Mouse (Mus musculus) cerebellum, adult 18-20 months (tissue): ENCODE results near the gene Col28a1.
A peak's percentile ranks its signal among the peaks of the same experiment; 100 is the strongest.

Source experiments
- DNase-seq, 2 experiments: peaks; one replicate each; pipeline ENCODE4 v3.0.0; 2021

The Col28a1 gene

GRCm38 (mm10) chr6:8118577-8118976, 73.8 kb downstream of the Col28a1 start:
- DNase-seq, result no peak

DNA sequence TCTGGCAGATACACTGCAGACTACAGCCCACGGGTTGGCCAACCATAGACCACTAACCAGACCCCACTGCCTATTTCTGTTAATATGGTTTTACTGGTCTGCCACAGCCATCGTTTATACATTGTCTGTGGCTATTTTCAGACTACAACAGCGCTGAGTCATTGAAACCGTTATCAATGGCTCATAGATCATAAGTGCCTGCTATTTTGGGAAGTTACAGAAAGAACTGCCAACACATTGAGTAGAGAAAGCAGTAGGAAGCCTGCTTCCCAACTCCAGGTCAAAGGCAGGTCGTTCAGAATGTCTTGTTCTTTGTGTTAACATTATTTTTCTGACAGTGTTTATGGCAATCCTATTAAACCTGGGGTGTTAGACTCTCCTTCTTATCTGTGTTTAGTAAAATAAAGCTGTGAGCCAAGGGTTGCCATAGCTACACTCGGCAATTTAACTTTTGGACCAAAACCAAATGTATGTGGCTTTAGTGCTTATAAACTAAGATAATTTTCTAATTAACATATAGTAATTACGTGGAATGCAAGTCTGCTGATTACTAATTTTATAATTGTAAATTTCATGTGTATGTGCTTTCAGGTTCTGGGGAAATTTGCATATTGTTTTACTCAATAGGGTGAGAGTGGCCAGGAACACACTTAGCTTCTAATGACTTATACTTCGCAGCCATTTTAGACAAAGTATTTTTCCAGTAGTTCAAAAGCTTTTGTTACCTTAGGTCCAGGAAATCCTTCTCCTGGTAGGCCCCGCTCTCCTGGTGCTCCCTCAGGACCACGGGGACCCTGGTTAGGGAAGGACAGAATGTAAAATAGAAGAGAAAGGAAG, 86.3 kb downstream of the Col28a1 start:
- no peak for DNase-seq

DNA sequence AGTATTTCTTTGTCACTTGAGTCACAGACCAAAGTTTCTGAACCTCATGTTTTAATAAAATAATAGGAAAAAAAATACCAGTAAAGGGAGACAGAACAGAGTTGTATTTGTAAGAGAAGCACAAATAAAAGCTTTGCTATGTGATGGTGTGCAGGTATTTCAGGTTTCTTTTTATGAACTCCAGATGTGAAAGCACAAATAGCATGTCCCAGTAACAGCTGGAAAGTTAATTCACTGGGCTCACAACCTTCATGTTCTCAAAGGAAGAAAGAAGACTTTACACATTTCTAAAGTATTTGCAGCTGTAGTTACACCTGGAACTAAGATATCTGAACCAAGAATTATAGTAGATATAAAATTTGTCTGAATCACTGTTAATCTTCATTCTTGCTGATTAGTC, 91.2 kb downstream of the Col28a1 start:
- no peak for DNase-seq

DNA sequence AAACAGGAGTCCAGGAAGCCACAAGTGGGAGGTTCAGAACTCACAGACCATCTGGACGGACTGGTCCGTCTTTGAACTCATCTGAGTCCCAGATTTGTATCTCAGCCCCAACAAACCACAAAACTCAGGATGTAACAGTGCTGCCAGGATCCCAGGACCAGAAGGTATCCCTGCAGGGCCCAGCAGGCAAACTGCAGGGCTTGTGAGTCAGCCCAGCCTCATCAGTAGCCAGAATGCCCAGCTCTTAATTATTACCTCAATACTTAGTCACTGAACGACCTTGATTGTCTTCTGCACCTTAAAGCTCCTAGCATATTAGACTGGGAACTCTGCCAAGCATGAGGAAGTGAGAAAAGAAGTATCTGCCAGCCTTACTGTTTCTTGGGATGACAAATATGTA, 96.6 kb downstream of the Col28a1 start:
- DNase-seq, result peak; percentile 67 to 76

DNA sequence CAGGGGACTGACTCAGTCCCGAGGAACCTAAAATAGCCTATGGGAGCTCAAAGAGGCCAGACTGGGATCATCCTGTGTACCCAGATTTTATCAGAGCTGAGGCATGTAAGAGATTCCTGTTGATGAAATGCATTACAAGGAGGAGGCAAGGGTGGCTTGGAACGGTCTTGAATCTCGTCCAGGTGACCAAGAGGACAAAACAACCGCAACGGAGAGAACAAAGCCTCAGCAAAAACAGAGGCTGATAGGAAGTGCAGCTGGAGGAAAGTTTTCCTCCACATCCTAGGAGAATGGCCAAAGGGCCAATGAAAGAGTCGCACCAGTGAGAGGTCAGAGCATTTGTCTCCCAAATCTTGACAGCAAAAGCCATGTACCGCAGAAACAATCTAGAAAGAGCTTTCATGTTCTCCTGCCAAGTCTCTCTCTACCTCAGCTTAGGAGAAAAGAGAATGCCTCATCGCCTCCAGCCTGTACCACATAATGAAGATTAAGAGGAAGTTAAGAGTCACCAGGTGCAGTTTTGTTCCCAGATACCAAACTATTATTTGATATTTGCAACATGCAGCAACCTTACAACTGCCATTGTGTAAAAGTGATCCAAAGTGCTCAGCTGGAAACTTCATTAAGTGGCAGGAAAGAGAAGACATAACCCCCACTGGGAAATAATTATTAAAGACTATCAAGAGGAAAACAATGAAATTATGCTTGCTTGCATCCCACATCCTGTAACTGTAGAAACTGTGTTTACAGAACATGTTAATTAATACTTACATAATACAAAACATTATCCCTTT, 98.1 kb downstream of the Col28a1 start:
- no peak for DNase-seq

- no peak for DNase-seq
Measured at GRCm38 (mm10) chr6:8093556-8093955, 98.9 kb downstream of the Col28a1 start.

DNA sequence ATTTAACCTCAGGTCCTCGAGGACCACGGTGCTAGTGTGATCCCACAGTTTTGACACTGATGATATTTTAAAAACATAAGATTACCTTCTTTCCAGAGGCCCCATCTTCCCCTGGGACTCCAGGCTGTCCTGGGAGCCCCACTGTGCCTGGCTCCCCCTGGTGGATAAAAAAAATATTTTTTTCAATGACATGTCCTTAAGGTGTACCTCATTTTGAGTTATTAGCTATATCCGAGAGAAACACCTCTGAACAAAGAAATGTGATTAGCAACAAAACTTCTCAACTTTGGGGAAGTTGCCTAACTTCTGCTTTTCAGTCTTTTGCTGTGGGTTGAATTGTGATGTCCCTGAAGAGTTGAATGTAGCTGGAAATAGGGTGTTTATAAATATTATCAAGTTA, 105.6 kb downstream of the Col28a1 start:
- no peak for DNase-seq

GRCm38 (mm10) chr6:8084806-8085205, 107.6 kb downstream of the Col28a1 start:
- no peak for DNase-seq

DNA sequence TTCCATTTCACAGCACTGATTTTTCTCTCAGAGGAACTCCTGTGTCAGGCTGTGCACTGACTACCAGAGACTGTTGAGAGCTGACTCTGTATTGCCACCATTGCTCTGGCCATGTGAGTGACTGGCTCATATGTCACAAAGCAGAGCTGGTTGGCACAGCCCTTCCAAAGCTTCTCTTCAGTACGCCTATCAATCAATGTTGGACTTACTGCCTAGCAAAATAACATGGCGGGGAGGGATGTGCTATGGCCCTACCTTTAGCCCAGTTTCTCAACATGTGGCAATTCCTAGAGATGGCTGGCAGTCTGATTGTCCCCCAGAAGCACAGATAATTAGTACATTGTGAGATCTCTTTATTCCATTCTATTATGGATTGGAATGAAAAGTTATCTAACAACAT, 109.2 kb downstream of the Col28a1 start:
- no peak for DNase-seq

GRCm38 (mm10) chr6:8077572-8078146, 114.8 kb downstream of the Col28a1 start:
- DNase-seq, result no peak

GRCm38 (mm10) chr6:8074914-8075313, 117.5 kb downstream of the Col28a1 start:
- DNase-seq, result no peak

- DNase-seq, result no peak
Measured at GRCm38 (mm10) chr6:8068979-8069378, 123.4 kb downstream of the Col28a1 start.

DNA sequence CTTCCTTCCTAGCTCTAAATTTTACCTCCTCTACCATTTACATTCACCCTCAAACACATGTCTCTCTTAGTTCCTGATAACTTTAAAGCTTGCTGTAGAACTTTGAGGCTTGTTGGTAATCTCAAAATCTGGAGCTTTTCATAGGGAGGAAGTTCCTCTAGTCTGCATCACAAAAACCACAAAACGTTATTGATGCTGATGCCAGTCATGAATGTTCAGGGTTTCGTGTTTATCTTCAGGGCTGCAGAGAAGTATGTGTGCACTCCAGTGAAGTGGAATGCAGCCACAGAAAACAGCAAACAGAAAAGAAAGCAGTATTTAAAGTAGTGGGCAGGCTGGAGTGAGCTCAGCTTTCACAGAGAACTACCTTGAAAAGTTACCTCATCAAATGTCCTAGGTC, 124.0 kb downstream of the Col28a1 start:
- DNase-seq, result no peak

- no peak for DNase-seq
Measured at GRCm38 (mm10) chr6:8067124-8067523, 125.3 kb downstream of the Col28a1 start.

- peak; percentile 42 to 48 for DNase-seq
Measured at GRCm38 (mm10) chr6:8066208-8066607, 126.2 kb downstream of the Col28a1 start.

GRCm38 (mm10) chr6:8059199-8059598, 133.2 kb downstream of the Col28a1 start:
- DNase-seq, result no peak

DNA sequence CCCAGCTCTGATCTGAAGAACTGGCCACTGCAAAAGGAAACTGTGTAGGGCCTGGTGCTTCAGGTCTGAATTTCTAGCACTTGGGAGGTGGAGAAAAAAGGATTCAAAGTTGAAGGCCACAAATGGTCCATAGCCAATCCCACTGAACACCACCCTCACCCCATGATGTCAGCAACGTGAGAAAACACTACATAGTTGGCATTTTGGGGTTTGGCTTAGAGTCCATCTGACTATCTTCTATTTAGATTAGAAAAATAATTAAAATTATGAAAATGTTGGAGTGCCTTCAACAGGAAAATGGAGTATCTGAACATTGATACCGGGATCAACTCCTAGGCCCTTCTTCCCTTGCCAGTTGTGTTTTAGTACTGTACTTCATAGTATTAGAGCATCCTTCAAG, 144.2 kb downstream of the Col28a1 start:
- no peak for DNase-seq

- no peak for DNase-seq
Measured at GRCm38 (mm10) chr6:8046446-8046845, 146.0 kb downstream of the Col28a1 start.

GRCm38 (mm10) chr6:8045825-8046224, 146.6 kb downstream of the Col28a1 start:
- no peak for DNase-seq

DNA sequence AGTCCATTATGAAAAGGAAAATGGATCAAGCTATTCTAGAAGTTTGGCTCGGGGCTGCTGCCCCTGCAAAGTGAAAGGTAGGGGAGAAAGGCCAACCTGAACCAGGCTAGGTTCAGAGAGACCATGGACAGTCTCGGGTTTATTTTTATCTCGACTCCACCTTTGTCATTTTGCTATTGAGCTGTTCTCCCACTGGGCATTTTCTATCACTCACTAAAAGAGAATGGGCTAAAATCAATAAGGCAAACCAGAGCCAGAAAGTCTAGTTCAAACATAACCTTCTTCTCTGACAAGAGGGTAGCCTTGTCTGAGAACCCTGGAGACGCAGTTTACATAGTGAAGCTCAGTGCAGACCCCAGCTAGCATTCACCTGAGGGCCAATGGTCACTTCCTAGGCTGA, 163.7 kb downstream of the Col28a1 start:
- DNase-seq, result no peak

DNA sequence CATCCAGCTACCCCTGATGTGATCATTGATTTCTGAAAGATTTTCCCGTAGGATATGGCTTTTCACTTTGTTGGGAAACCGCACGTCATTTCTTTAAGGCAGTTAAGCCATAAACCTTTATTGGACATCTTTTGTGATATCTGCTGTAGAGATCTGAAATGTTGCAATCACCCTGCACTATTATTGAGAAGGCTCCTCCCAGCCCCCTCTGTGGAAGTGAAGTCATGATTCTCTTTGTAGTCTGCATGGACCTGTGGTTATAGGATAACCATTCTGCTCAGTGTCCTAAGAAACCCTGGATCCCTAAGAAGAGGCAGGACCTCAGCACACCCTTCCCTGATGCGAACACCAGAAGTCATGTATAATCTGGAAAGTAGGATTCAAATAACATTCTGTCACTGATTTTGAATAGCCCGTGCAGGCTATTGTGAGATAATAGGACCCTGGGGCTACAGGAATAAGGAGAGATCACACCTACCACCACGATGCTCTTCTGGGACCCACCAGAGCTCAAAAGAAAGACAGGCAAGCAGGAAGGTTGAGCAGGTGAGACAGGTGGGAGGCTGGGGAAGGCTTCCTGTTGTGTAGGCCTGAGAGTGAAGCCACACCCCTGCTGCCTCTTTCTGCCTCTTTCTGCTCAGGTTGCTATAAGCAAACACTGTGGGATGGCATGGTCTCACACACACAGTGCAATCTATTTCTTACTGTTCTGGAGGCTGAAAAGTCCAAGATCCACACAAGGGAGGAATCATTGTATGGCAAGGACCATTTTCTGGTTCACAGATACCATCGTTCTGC, 166.9 kb downstream of the Col28a1 start:
- DNase-seq, result no peak

DNA sequence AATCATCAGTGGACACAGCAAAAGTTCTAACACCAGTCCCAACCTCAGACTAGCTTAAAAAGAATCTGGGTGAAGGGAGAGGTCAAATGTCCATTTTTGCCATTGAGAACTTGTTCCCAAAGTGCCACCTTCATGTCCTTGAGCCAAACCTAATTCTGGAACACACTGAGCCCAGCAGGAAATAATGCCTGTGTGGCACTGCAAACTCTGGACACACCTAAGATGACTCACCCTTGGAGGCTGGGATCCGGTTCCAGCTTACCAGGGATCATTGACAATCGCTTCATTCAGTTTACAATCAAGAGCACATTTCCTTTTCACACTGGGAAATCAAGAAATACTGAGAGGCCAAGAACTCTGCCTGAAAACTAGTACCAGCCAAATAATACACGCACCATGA, 168.9 kb downstream of the Col28a1 start:
- DNase-seq, result no peak

- DNase-seq, result no peak
Measured at GRCm38 (mm10) chr6:7994736-7995135, 197.7 kb downstream of the Col28a1 start.
